Mouse (Mus musculus): Measurements from ENCODE around the gene Gm40193. TPM values are rescaled to one million over a fixed set of nuclear protein-coding genes. Genes with fewer than 3 reads are reported as not detected.
"Not testable (repeated sequence)": the region's sequence is repeated elsewhere in the genome, so short reads cannot be mapped to it uniquely, and the experiment has no call there.

Gene Gm40193
- polyA plus RNA-seq, 1 experiment, result not detected

DNA sequence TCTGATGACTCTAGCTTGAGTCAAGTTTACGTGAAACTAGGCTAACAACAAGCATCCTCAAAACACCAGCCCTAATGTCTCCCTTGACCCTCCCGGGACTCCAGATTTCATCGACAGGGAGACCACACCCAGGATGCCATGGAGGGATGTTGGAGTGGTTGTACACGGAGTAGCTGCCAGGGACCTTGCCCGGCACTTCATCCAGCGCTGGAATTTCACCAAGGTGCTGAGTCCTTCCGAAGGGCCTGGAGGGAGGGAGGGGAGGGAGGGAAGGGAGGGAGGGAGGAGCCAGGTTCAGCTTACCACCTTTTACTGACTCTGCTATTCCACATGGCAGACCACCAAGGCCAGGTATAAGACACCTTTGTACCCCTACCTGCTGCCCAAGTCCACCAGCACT is 21.2 kb upstream of the Gm40193 start:
- Histone ChIP-seq H3K36me3 (ENCODE audit: control insufficient read depth) (no peaks in the 10 kb centered on the region; the same call in 1 of the 2 replicates), H3K4me3 (replicated peaks) (no peak overlapping the region), H3K9me3 (ENCODE audit: control insufficient read depth, low read length) (no peaks in the 10 kb centered on the region), H3K27me3 (ENCODE audit: control insufficient read depth) (peaks cover 12% of the 10 kb centered on the region), H3K4me1 (ENCODE audit: control insufficient read depth) (no peaks in the 10 kb centered on the region)
- no peak for TF ChIP-seq GATA1 (IDR thresholded peaks at IDR 0.05; ENCODE audit: low read length)
- no peak for TF ChIP-seq TAL1 (IDR thresholded peaks at IDR 0.05; ENCODE audit: low read length)

DNA sequence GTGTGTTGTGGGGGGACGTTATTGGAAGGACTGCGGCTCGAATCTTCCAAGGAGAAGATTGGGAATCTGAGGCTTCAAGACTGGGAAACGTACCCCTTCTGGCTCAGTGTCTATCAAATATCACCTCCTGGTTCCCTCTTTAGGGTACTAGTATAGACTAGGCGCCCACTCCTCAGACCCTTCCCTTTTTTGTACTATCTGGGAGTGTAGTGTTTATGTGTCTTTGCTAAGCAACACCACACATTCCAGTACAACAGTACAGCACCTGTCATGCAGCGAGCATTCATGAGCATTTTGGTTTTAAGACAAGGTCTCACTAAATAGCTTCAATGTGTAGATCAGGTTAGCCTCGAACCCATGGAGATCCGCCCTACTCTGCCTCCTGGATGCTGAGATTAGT is 18.8 kb upstream of the Gm40193 start:
- H3K4me1 ChIP-seq (ENCODE audit: control insufficient read depth), result no peaks in the 10 kb centered on the region
- H3K9me3 ChIP-seq (ENCODE audit: control insufficient read depth, low read length), result no peaks in the 10 kb centered on the region
- no peak overlapping the region for H3K4me3 ChIP-seq (replicated peaks)
- H3K36me3 ChIP-seq (ENCODE audit: control insufficient read depth), result no peaks in the 10 kb centered on the region; the same call in 1 of the 2 replicates
- TF ChIP-seq GATA1 (IDR thresholded peaks at IDR 0.05; ENCODE audit: low read length) (no peak), TAL1 (IDR thresholded peaks at IDR 0.05; ENCODE audit: low read length) (no peak)
- H3K27me3 ChIP-seq (ENCODE audit: control insufficient read depth), result peaks cover 12% of the 10 kb centered on the region

DNA sequence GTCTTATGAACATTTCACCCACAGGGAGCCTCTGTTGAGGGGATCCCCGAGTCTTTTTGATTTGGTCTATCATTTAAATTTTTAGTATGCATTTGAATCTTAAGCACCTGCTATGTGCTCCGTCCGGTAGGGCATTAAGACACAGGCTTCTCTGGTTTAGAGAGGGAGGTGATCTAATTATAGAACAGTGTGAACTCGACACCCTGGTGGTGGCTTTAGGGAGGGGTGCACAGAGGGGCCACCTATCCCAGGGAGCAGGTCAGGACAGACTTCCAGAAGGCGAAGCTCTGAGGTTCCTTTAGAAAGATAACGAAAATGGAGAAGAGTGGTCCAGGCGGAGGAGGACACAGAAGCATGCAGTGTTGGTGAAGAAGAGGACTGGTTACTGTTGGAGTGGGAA is 11.8 kb upstream of the Gm40193 start:
- H3K27me3 ChIP-seq (ENCODE audit: control insufficient read depth), result peaks cover 39% of the 10 kb centered on the region
- H3K36me3 ChIP-seq (ENCODE audit: control insufficient read depth), result no peaks in the 10 kb centered on the region
- H3K4me1 ChIP-seq (ENCODE audit: control insufficient read depth), result peaks cover 12% of the 10 kb centered on the region
- H3K4me3 ChIP-seq (replicated peaks), result no peak overlapping the region
- no peaks in the 10 kb centered on the region for H3K9me3 ChIP-seq (ENCODE audit: control insufficient read depth, low read length)
- TF ChIP-seq GATA1 (IDR thresholded peaks at IDR 0.05; ENCODE audit: low read length) (no peak), TAL1 (IDR thresholded peaks at IDR 0.05; ENCODE audit: low read length) (no peak)

DNA sequence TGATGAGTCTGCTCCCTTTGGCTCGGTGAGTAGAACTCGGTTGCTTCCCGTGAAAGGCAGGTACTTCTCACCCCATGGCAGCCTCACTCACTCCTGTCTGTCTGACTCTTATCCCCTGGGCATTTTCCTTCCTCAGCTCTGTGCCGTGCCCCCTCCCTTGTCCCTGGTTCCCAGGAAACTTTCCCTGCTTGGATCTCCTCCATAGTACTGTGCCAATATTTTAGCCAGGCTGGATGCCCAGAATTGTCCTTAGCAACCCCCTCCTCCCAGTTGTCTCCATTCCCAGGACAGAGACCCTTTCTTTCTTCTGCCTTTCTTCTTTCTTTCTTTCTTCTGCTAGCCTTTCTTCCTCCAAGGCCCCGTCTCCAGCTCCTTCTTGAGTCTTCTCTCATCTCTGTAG is 8.7 kb upstream of the Gm40193 start:
- Histone ChIP-seq H3K27me3 (ENCODE audit: control insufficient read depth) (peaks cover 48% of the 10 kb centered on the region), H3K36me3 (ENCODE audit: control insufficient read depth) (no peaks in the 10 kb centered on the region), H3K4me1 (ENCODE audit: control insufficient read depth) (peaks cover 12% of the 10 kb centered on the region), H3K9me3 (ENCODE audit: control insufficient read depth, low read length) (no peaks in the 10 kb centered on the region), H3K4me3 (replicated peaks) (no peak overlapping the region)
- TF ChIP-seq GATA1 (IDR thresholded peaks at IDR 0.05; ENCODE audit: low read length) (no peak), TAL1 (IDR thresholded peaks at IDR 0.05; ENCODE audit: low read length) (no peak)

DNA sequence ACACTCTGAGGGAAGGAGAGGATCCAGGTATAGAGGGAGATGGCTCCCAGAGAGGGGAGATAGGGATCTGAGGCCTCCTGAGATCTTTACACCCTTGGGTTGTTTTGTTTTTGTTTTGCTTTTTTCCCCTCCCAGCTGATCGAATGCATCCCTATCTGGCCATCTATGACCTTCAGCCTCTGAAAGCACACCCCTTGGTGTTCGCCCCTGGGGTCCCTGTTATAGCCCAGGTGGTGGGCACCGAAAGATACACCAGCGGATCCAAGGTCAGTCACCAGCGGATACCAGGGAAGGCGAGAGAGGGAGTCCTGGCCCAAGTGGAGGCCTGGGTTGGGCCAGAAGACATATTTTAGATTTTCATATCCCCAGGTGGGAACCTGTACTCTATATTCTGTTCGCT is 8.2 kb upstream of the Gm40193 start:
- Histone ChIP-seq H3K27me3 (ENCODE audit: control insufficient read depth) (peaks cover 48% of the 10 kb centered on the region), H3K9me3 (ENCODE audit: control insufficient read depth, low read length) (no peaks in the 10 kb centered on the region), H3K4me3 (replicated peaks) (no peak overlapping the region), H3K36me3 (ENCODE audit: control insufficient read depth) (no peaks in the 10 kb centered on the region), H3K4me1 (ENCODE audit: control insufficient read depth) (peaks cover 12% of the 10 kb centered on the region)
- no peak for TF ChIP-seq TAL1 (IDR thresholded peaks at IDR 0.05; ENCODE audit: low read length)
- TF ChIP-seq GATA1 (IDR thresholded peaks at IDR 0.05; ENCODE audit: low read length), result no peak

DNA sequence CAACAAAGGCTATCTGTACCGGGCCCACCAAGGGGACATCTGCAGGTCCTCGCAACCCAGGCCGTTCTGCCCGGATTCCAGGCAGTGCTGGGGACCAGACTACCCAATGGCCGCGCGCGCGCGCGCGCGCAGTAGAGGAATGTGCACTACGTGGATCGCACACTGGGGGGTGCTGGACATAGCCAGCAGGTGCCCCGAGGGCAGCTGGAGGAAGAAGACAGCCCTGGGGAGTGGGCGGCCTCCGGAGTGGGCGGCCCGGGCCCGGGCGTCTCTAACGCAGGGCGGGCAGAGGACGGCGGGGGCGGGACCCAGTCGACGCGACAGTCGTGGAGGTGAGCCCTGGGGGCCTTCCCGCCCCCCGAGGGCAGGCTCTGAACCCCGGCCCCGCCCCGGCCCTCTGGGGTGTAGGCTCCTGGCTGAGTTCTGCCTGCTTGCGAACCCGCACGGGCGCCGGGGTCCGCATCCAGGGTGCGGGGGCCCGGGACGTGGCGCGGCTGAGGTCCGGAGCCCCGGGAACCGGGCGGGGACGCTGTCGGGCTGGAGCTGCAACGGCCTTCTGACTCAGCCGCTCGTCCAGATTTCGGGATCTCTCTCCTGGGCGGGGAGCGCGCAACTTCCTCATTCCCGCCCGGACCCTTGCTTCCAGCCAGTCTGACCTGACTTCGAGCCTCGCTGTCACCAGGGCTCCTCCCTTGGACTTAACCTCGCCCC is 7.3 kb upstream of the Gm40193 start, which contains the start of gene Pld2:
TSS of gene Pld2 (plus strand) at position 188 of the 711 bp plus-strand sequence.
- Histone ChIP-seq H3K4me3 (replicated peaks) (peak within 1 kb of the TSS; percentile 54), H3K27me3 (ENCODE audit: control insufficient read depth) (peaks cover 48% of the 10 kb centered on the region), H3K4me1 (ENCODE audit: control insufficient read depth) (peaks cover 12% of the 10 kb centered on the region), H3K9me3 (ENCODE audit: control insufficient read depth, low read length) (no peaks in the 10 kb centered on the region), H3K36me3 (ENCODE audit: control insufficient read depth) (no peaks in the 10 kb centered on the region)
- TF ChIP-seq TAL1 (IDR thresholded peaks at IDR 0.05; ENCODE audit: low read length) (no peak), GATA1 (IDR thresholded peaks at IDR 0.05; ENCODE audit: low read length) (no peak)

DNA sequence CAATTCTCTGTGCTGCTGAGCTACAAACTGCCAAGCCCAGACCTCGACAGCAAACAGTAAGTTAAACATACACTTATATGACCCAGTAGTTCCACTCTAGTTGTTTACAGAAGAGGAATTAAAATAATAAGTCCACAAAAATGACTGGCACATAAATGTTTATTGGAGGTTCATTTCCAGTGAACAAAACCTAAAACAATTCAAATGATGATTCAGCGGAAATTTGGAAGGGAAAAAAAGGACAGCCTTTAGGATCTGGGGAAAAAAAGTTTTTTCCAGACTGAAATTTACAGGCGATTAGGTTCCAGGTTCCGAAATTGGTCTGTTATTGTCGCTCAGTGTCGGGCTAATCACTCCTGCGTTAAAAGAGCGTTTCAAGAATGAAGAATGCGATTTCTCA is 6.7 kb upstream of the Gm40193 start:
- H3K9me3 ChIP-seq (ENCODE audit: control insufficient read depth, low read length), result no peaks in the 10 kb centered on the region
- H3K4me1 ChIP-seq (ENCODE audit: control insufficient read depth), result peaks cover 12% of the 10 kb centered on the region
- no peaks in the 10 kb centered on the region for H3K36me3 ChIP-seq (ENCODE audit: control insufficient read depth)
- H3K4me3 ChIP-seq (replicated peaks), result peak overlapping the region; percentile 54
- peaks cover 45% of the 10 kb centered on the region for H3K27me3 ChIP-seq (ENCODE audit: control insufficient read depth)
- TF ChIP-seq TAL1 (IDR thresholded peaks at IDR 0.05; ENCODE audit: low read length), result no peak
- no peak for TF ChIP-seq GATA1 (IDR thresholded peaks at IDR 0.05; ENCODE audit: low read length)

DNA sequence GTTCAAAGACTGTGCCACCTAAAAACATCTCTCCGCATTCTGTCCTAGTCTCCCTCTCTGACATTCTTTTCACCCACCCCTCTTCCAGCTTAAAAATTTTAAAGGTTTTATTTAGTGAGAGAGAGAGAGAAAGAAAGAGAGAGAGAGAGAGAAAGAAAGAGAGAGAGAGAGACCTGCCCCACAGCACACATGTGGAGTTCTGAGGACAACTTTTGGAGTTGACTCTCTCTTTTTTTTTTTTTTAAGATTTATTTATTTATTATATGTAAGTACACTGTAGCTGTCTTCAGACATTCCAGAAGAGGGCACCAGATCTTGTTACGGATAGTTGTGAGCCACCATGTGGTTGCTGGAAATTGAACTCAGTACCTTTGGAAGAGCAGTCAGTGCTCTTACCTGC is 1.7 kb downstream of the Gm40193 start:
- Histone ChIP-seq H3K36me3 (ENCODE audit: control insufficient read depth) (peaks cover 33% of the 10 kb centered on the region), H3K4me1 (ENCODE audit: control insufficient read depth) (peaks cover 11% of the 10 kb centered on the region)
- not testable (repeated sequence) for H3K9me3 ChIP-seq (ENCODE audit: control insufficient read depth, low read length); H3K4me3 ChIP-seq (replicated peaks); H3K27me3 ChIP-seq (ENCODE audit: control insufficient read depth)

DNA sequence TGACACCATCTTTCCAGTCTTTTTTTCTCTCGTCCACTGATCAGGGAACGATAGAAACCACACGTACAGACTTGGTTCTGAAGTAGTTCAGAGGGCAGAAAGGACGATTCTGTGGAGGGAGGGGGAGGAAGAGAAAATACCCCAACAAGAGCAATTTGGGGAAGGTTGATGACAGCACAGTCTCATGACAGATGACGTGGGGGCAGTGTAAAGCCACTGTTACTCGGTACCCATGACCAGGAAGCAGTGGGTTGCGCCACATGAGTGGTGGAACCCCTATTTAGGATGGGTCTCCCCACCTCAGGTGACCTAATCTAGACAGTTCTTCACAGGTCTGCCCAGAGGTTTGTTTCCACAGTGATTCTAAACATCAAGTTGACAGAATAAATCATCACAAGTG is 4.1 kb downstream of the Gm40193 start:
- Histone ChIP-seq H3K36me3 (ENCODE audit: control insufficient read depth) (peaks cover 35% of the 10 kb centered on the region), H3K27me3 (ENCODE audit: control insufficient read depth) (no peaks in the 10 kb centered on the region), H3K4me1 (ENCODE audit: control insufficient read depth) (peaks cover 21% of the 10 kb centered on the region), H3K4me3 (replicated peaks) (no peak overlapping the region), H3K9me3 (ENCODE audit: control insufficient read depth, low read length) (no peaks in the 10 kb centered on the region)
- TF ChIP-seq TAL1 (IDR thresholded peaks at IDR 0.05; ENCODE audit: low read length), result no peak
- TF ChIP-seq GATA1 (IDR thresholded peaks at IDR 0.05; ENCODE audit: low read length), result no peak

DNA sequence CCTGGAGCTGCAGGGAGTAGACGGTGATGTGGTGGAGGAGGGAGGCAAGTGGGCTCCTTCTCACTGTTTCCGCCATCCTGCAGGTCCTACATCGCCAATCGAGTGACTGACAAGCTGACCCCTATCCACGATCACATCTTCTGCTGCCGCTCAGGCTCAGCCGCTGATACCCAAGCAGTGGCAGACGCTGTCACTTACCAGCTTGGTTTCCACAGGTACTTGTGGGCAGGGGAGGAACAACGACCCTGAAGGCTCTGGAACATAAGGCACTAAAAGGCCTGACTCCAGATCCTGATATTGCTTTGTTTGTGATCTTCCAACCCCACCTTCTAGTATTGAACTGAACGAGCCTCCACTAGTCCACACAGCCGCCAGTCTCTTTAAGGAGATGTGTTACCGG is 6.5 kb downstream of the Gm40193 start:
- Histone ChIP-seq H3K36me3 (ENCODE audit: control insufficient read depth) (peaks cover 35% of the 10 kb centered on the region), H3K9me3 (ENCODE audit: control insufficient read depth, low read length) (no peaks in the 10 kb centered on the region), H3K4me3 (replicated peaks) (peak overlapping the region; percentile 69), H3K27me3 (ENCODE audit: control insufficient read depth) (peaks cover 2% of the 10 kb centered on the region; the same call in 1 of the 2 replicates), H3K4me1 (ENCODE audit: control insufficient read depth) (peaks cover 21% of the 10 kb centered on the region)
- TF ChIP-seq GATA1 (IDR thresholded peaks at IDR 0.05; ENCODE audit: low read length), result no peak
- no peak for TF ChIP-seq TAL1 (IDR thresholded peaks at IDR 0.05; ENCODE audit: low read length)
